Mouse (Mus musculus): ENCODE measurements around the gene Prr15l.

Gene Prr15l

DNA sequence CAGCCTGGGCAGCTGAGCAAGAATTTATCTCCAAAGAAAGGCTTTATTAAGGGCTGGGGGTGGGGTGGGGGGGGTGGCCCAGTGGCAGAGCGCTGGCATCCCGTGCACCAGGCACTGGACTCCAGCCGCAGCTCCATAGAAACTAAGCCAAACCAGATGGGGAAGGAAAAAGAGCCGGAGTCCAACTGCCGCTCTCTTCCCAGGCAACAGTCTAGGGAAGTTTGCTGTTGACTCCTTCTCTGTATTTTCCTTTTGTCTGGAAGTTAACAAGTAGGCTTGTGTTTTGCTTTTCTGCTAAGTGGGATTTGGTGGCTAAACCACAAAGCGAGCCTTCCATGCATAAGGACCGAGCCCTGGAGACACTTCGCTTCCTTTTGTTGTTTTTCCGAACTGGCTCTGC, 18.6 kb downstream of the Prr15l start:
- DNase-seq (ENCODE audit: low spot score in 2 of 2): no peak

DNA sequence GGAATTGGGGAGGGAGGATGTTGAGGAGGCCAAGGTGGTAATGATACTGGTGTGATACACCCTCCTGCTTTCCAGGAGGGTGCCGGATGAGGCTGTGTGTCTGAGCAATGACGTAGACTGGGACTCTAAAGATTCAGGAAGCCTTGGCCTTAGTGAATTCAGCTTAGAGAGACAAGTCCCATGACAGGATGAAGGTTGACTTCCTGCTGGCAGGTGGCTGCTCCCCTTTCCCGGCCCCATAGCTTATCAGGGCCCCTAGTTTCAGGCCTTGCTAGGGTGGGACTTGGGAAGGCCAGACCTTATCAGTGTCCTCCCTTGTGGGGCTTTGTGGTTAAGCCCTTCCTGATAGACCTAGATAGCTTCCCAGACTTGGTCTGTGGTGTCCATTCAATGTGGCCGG, 19.9 kb downstream of the Prr15l start:
- peak in 1 of 2 experiments; percentile 73 for DNase-seq (ENCODE audit: low spot score in 2 of 2)

DNA sequence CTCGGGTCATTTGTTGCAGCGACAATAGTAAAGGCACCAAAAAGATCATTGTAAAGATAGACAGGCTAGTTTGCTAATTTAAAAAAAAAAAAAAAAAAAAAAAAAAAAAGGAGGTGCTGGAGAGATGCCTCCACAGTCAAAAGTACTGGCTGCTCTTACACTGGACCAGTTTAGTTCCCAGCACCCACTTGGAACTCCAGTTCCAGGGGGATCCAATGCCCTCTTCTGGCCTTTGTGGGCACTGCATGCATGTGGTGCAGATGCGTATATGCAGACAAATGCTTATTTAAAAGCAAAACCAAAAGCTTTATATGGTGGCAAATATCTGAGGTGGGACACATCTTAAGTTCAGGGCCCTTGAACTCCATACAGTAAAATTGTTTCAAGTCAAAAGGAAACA, 22.9 kb downstream of the Prr15l start:
- DNase-seq (ENCODE audit: low spot score in 2 of 2): peak in 1 of 2 experiments; percentile 72

DNA sequence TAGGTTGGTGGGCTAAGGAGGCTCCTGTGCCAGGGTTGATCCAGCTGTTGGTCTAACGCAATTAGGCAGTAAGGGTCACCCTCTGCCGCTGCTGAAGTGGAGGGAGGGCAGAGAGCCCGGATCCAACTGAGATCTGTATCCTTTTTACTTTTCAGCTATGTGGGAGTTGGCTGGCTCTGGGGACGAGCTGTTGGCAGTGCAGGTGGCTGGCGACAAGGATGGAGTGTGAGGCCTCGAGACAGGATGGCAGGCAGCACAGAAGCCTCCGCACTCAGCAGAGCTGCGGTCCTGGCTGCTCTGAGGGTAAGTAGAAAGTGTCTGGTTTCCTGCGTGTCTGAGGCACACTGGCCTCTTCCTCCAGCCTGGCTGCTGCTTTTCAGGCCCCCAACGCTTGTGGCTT, 24.5 kb downstream of the Prr15l start:
- DNase-seq (ENCODE audit: low spot score in 2 of 2): no peak

DNA sequence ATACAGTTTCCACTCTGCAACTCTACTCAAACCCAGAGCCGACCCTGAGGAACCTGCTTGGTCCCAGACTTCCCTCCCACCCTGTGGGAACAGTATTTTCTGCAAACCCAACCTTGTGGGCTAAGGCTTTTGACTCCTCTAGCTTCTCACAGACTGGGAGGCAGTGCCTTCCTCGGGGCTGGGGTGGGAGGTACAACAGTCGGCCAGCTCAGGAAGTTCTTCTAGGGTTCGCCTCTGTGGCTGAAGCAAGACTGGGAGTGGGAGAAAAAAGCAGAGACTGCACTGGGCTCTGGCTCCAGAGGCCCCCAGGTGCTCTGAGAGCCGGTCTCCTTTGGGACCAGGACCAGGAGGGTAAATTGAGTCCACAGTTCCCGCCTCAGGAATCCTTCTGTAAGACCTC, 25.0 kb downstream of the Prr15l start:
- DNase-seq (ENCODE audit: low spot score in 2 of 2): no peak

DNA sequence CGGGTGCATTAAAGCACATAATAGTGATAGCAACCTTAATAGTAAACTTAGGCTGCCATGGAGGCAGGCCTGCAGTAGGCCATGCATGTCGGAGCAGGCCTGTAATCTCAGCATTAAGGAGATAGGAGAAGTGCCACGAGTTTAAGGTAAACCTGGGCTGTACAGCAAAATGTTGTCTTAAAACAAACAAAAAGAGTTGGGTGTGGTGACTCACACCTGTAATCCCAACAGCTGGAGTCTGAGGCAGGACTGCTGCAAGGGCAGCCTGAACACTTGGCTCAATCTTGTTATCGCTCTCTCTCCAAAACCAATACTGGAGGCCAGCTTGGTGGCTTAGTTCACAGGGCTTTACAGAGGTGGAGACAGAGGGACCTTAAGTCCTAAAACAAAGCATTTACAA, 27.2 kb downstream of the Prr15l start:
- no peak for DNase-seq (ENCODE audit: low spot score in 2 of 2)

DNA sequence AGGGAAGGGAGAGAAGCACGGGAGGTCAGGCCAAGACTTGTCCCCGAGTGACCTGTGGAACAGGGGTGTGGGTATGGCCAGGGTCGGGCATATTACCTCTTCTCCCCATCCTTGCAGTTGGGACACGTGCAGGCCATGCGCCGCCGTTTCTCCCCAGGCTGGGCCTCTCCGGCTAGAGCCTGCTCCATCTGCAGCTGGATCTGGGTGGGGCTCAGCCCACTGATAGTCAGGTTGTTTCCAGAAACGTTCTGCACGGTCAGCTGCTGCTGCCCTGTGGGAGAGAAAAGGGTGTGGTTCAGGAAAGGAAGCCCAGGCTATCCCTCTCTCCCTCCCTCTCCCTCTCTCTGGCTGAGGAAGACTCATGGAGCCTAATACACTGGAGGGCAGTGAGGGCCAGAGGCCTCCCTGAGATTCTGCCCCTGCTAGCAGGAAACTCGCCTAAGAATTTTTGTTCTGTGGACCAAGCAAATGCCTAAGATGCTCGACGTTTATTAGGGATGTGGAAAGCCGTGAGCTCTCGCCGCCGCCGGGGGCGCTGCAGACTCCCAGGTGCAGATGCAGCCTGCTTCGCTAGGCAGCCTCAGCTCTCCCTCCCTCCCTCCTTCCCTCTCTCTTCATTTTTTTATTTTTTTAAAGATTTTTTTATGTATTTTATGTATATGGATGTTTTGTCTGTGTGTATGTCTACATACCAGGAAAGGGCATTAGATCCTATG, 28.3 kb downstream of the Prr15l start:
- peak in 1 of 2 experiments; percentile 52 for DNase-seq (ENCODE audit: low spot score in 2 of 2)

DNA sequence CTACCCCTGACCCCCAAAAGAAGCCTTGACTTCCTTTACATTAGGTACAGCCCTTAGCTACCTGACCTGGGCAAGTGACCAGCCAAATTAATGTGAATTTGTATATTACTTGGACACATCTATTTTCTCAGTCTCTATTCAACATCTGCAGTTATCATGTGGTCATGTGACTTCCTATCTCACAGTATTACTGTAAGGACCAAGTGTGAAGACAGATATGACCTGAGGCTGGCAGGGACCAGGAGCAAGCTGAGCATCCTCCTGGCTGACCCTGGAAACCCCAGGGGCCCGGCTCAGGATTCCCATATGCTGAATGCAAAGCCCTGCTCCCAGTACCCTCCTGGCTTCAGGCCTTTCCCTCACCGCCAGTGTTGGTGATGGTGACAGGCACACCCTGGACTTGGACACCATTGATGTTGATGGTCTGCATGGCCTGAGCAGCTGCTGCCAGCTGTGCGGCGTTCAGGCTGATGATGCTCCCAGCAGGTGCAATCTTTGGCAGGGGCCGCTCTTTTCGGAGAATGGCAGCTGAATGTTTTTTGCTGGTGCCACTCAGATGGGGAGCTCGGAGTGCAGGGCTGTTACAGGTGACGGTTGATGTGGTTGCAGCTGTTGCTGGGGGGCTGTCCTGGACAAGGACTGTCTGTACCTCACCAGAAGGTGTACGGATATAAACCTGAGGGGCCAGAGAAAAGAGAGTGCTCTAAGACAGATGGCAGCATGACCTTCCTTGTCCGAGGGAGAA, 29.3 kb downstream of the Prr15l start:
- no peak for DNase-seq (ENCODE audit: low spot score in 2 of 2)

DNA sequence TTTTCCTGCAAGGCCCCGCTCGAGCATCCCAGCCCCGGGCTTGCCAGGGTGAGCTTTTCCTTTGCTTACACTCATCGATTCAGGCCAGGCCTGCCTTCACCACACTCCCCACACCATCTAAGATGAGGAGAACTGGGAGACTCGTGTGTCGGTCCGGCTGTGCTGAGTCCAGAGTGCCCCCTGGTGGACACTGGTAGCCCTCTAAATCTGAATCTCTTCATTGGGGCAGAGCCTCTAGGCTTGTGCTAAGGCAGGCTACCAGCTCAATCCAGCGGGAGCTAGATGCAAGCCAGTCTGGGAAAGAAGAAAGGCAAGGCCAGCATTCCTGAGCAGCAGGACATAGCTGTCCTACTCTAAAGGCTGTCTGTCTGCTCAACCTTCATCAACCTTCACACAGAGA, 35.7 kb downstream of the Prr15l start:
- DNase-seq (ENCODE audit: low spot score in 2 of 2): peak; percentile 91 to 97

DNA sequence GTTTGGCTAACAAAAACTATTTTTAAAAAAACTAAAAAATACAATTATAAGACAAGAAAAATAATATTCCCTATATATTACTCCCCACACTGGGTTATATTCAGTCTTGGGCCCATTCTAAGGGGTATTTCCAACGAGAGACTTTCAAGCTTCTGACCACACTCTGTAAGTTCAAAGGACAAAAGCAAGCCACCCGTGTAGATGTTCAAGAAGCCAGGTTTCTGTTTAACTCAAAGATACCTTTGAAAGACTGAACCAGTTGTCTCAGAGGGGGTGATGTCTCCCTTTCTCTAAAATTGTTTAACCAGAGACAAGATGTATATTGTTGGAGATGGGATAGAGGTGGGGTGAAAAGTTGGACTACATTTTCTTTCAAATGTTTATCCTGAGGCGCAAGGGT, 38.3 kb downstream of the Prr15l start:
- DNase-seq (ENCODE audit: low spot score in 2 of 2): no peak

DNA sequence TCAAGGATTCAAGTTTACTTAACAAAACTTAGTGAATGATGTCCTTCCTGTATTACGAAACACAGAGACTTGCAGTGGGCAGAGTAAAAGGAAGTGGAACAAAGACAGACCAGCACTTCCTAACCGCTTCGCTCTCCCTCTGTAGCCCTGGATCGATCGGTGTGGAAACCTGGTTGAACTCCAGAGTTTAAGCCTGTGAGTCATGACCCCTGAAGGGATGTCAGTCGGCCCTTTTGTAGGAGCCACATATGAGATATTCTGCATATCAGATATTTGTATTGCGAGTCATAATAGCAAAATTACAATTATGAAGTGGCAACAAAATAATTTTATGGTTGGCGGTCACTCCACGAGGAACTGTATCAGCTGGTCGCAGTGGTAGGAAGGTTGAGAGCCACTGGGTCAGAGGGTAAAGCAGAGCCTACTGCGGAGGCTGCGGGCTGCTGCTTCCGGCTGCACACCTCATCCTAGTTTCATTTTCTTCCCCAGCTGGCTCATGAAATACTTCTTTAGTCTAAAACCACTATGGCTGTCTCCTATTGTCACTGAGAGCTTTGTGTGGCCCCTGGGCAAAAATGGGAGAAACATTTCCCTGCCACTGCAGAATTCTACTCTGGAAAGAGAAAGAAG, 39.1 kb downstream of the Prr15l start:
- DNase-seq (ENCODE audit: low spot score in 2 of 2): no peak

DNA sequence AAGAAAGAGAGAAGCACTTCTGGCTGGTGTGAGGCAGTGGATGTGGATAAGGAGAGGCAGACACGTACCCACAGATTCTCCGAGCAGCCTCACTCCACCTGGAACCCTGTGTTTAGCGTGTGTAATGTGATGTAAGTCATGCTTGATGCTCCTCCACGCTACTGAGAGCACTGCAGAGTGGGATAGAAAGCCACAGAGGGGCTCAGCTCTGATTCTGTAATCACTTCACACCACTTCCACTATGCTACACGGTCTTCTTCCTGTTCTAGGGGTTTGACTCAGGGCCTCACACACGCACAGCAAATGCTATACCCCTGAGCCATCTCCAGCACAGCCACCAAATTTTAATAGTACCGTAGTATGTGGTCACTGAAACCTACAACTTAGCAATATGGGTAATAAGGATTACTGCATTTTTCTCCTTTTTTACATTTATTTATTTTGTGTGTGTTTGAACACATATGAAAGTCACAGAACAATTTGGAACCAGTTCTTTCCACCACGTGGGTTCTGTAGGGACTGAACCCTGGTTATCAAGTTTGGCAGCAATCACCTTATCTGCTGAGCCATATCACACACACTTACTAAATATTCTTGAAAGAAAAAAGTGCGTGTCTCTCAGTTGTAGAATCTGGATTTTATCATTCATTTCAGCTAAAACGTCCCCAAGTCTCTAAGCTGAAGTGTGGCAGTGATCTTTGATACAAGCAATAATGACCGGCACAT, 39.8 kb downstream of the Prr15l start:
- DNase-seq (ENCODE audit: low spot score in 2 of 2): no peak

DNA sequence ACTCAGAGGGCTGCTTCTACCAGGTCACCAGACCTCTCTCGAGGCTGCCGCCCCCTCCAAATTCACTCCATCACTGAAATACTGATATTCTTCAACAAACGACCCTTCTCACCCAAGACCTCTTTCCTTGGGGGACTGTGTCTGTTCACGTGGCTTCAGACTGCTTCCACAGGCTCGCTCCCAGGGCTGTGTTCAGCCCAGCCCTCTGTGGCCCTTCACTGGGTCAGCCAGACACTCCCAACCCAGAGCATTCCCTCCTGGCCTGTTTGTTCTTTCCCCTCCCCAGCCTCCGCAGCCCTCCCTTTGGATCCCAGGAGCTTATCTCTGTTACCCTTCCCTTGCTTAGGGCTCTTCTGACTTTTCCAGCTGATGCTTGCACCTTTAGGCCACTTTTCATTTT, 40.6 kb downstream of the Prr15l start:
- no peak for DNase-seq (ENCODE audit: low spot score in 2 of 2)

DNA sequence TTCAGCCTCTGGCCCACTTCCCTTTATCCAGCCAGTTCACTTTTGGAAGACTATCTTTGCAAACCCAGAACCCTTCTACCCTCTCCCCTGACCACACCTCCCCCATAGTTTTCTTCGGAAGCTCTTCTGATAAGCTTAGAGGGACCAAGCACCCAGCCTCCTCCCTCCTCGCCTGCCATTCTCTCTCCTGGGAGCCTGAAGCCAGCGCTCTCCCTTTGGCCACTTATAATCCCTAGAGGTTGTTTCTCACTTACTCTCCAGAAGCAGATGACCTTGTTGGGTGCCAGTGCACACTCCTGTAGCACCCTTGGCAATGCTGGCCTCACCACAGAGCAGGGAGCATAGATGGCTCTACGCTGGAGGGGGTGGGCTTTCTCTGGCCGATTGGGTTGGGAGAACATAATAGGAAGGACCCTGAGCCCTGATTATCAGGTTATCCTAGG, 41.4 kb downstream of the Prr15l start:
- no peak for DNase-seq (ENCODE audit: low spot score in 2 of 2)

DNA sequence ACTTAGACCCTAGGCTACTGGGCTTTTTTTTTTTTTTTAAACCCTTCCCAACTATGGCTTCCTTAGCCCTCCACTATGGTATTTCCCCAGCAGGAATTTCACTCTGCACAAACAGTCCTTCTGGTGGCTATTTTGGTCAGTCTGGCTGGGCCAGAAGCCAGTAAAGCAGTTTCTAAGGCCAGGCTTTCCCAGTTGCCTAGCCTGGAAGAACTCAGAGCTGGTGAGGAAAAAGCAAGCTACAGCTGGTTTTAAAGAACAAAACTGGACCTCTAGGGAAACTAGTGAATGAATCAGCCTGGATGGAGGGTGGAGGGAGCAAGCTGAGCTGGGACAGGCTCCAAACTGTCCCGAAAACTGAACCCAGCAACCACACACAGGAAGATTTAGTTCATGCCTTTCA, 41.8 kb downstream of the Prr15l start:
- DNase-seq (ENCODE audit: low spot score in 2 of 2): no peak

DNA sequence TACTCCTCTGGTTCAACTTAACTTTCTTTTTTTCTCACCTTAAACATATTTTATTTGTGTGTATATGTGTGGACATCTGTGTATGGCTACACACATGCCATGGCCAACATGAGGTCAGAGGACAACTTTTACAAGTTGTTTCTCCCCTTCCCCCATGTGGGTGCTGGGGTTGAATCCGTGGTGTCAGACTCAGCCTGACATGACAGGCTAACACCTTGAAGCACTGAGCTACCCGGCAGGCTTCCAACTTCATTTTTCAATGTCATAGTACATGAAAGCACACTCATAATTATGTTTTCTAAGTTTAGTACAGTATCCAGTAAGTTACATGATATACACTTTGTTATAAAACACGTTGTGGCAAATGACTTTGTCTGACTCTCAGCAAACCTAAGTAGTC, 42.4 kb downstream of the Prr15l start:
- no peak for DNase-seq (ENCODE audit: low spot score in 2 of 2)

DNA sequence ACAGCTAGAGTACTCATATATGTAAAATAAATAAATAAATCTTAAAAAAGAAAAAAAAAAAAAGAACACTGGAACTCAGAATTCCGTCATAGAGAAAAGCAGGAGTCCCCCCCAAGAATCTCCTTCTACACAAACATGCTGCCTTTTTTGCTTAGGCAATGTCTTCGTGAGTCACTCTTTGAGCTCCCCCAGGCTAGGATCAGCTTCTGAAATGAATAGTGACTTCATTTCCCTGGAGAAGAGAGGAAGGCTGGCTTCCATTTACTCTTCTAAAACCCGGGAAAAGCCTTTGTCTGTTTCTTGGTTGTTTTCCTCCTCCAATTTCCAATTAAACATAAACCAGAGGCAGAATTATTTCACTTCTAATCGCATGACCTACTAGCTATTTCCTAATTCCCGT, 45.0 kb downstream of the Prr15l start:
- no peak for DNase-seq (ENCODE audit: low spot score in 2 of 2)

DNA sequence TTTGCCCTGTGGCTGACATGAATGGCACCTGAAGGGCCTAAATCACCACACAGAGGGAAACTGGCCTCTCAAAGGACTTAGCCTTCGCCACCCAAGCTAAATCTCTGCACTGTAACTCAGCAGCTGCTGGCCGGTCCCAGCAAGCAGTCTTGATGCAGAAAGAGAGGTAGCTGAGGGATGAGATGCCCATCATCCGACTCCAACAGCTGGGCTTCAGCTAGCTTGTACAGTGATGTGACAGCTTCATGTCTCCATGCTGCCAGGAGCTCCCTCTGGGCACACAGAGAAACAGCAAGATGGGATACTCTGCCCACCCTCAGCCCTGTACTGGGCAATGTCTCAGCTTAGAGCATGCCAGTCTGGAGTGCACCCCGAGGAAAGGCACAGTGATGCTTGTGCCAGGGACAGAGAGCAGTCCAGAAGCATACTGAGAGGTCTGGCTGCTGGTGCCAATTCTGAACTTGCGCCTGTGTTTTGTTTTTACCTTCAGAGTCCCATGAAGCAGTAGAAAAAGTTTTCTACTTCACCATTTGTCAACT, 45.6 kb downstream of the Prr15l start:
- DNase-seq (ENCODE audit: low spot score in 2 of 2): no peak

DNA sequence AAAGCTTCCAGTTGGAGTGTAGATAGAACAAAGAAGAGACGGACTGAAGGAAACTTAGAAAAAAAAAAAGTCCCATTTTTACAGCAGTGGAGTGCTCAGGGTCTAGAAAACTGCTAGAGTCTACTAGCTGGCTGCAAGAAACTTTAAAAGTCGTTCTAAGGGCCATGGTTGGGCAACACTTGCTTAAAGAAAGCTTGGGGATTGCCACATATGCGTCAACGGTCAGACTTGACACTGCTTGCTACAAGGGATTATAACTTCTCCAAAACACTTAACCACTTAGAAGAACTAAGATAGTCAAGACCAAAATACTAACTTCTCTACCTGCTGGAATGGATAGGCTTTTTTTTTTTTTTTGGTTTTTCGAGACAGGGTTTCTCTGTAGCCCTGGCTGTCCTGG, 46.9 kb downstream of the Prr15l start:
- no peak for DNase-seq (ENCODE audit: low spot score in 2 of 2)

DNA sequence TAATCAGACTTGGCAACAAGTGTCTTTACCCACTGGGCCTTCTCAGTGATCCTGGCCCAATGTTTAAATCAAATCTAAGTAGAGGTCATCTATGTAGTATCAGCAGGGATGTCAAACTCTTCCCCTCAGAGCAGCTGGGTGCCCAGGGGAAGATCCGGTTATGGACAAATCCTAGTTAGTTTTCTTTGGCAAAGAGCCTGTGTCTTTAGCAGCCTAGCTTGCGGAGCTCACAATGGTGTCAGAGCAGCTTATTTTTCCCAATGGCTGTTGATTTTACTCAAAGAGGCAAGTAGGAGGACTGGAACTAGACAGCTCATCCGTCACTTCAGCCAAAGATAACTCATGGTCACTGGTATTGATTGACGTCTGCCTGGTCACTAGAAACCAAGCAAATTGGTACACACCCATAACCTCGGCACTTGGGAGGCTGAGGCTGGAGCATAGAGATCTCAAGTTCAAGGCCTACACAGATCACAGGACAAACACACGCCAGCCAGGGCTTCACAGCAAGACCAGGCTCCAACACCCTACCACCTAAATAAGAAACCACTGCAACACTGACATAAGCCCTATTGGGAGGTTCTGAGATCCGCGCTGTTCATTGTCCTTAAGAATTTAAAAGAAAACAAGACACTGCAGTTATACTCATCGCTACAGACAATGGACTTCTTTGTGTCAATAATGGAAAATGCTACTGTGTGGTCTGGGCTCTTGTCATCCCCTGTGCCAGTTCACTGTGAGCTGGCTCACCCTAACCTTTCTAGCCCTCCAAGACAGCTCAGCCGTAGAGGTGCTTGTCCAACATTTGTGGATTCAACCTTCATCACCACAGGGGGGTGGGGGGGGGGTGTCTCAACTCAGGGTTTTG, 47.8 kb downstream of the Prr15l start:
- DNase-seq (ENCODE audit: low spot score in 2 of 2): no peak

DNA sequence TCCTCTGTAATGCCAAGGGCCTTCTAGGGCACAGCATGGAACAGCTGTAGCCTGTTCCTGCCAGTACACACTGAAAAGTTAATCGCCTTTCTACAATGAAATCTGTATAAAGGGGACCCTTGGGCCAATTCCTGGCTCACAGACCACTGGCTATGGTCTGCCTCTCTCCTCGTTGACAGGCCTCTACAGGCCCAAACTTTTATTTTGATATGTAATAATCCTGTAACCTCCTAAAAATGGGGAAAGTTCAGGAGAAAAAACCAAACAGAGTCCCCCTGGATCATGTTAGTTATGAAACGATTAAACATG, 48.4 kb downstream of the Prr15l start:
- DNase-seq (ENCODE audit: low spot score in 2 of 2): no peak

Measured in spleen, postnatal 4 days (tissue).